Mouse (Mus musculus) olfactory bulb, adult 2 months (tissue): ENCODE measurements around the gene Hist1h1d.

Experiments used
- CTCF ChIP-seq: fragments of 200-500 bp; IDR thresholded peaks from 2 replicates; pipeline ENCODE4 v1.5.1; 2012; ENCODE audit warnings: low read depth, mild to moderate bottlenecking, low read length, moderate library complexity; ENCODE audit not compliant: insufficient read depth
- POLR2A ChIP-seq: fragments of 200-500 bp; IDR thresholded peaks from 2 replicates; pipeline ENCODE4 v1.6.1; 2012; ENCODE audit warnings: mild to moderate bottlenecking, low read depth, low read length, moderate library complexity; ENCODE audit not compliant: insufficient read depth

- TF ChIP-seq CTCF (no peak), POLR2A (no peak)
Observed at GRCm38 (mm10) chr13:23562699-23563462, 9.8 kb downstream of the Hist1h1d start.
